Mouse (Mus musculus) mesoderm, embryonic 11.5 days (tissue): ENCODE data around the gene Ndufs2.
"Not testable (repeated sequence)": the region's sequence is repeated elsewhere in the genome, so short reads cannot be mapped to it uniquely, and the experiment has no call there.

ENCODE experiments used
- DNase-seq: peaks from one replicate; pipeline ENCODE4 v3.0.0-alpha.2; 2012; ENCODE audit warnings: low read depth, low spot score

Ndufs2 gene

GRCm38 (mm10) chr1:171256095-171256818 lies 5.1 kb upstream of the Ndufs2 start:
- DNase-seq = no peak

DNA sequence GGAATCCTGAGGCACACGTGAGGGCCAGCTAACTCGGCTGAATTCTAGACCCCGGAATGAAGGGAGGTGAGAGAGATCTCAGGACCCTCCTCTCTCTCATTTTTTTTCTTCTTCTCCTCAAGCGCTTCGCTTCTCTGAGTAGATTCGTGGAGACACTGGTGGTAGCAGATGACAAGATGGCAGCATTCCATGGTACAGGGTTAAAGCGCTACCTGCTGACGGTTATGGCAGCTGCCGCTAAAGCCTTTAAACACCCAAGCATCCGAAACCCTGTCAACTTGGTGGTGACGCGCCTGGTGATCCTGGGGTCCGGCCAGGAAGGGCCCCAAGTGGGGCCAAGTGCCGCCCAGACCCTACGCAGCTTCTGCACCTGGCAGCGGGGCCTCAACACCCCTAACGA lies 1.2 kb upstream of the Ndufs2 start:
- DNase-seq = no peak

DNA sequence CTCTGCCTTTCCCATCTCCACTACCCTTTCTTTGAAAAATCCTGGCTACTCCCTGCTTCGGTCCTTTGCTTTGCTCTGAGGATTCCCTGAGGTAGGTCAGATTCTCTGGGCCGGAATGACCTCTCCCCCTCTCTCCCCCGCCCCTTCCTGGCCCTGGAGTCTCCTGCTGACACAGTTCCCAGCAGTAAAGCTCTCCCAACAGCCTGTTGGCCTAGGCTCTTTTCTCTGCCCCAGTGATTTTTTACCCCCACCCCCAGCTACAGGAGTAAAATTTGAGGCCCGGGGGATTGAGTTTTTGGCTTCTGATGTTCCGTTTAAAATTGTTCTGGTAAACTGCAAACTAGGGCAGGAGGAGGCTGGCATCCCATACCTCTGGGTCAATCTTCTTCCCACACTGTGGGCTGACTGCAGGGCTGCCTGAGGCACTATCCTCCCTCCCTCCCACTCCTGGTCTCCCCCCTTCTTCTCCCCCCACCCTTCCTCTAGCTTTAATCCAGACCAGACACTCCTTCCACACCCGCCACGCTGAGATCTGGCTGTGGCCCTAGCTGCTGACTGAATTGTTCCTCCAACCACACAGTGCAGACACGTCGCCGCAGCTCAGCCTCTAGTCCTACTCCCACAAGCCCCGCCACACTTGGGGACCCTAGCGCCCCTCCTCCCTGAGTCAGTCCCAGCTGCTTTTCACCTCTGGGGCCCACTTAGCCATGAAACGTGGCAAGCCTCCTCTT lies 571 bp upstream of the Ndufs2 start:
- peak; percentile 34 for DNase-seq

DNA sequence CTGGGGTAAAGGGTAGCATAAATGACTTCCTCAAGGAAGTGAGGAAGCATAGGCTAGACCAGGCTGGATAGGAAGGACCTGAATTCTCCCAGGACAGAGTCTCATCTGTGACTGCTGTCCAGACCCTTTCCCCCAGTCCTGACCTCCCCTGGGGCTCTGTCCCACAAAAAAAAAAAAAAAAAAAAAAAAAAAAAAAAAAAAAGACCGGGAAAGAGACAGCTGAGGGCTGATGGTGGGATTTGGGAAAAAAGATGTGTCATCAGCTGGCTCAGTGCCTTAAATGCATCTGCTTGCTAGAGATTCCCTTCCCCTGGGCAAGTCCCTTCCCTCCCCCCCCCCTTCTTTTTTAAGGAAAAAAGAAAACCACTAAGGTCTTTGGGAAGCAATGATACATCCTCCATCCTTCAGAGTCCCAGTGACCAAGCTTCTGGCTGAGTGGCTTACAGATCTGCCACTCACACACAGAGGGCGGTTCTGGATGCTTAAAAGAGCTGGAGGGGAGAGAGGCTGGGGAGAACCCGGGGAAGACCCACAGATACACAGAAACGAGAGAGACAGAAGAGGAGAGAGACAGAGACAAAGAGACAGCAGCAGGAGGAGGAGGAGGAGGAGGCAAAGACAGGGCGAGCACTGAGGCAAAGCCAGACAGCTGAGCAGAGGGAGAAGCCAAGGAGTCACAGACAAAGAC lies 1.1 kb downstream of the Ndufs2 start, which contains the start of gene Adamts4:
Adamts4 (plus strand) TSS at position 509 of the 688 bp plus-strand sequence.
- peak; percentile 37 for DNase-seq

GRCm38 (mm10) chr1:171248386-171249226 lies 2.6 kb downstream of the Ndufs2 start:
- DNase-seq = no peak

- no peak for DNase-seq
These were observed 3.3 kb downstream of the Ndufs2 start for GRCm38 (mm10) chr1:171247916-171248315.

DNA sequence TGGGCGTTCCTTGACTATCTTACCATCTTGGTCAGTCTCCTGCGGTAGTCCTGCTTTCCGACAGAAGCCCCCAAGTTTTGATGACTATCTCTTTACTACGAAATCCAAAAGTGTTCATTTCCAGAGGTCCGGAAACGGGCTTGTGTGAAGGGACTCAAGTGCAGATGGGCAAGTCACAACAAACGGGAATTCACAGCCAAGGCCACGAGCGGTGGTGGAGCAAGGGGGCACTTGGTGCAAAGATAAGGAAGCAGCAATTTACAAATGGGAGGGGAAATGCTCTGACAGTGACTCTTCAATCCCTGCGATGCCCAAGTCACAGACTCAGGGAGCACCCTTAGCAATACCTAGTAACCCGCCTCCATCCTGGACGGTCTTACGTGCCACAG lies 3.7 kb downstream of the Ndufs2 start:
- DNase-seq = no peak

DNA sequence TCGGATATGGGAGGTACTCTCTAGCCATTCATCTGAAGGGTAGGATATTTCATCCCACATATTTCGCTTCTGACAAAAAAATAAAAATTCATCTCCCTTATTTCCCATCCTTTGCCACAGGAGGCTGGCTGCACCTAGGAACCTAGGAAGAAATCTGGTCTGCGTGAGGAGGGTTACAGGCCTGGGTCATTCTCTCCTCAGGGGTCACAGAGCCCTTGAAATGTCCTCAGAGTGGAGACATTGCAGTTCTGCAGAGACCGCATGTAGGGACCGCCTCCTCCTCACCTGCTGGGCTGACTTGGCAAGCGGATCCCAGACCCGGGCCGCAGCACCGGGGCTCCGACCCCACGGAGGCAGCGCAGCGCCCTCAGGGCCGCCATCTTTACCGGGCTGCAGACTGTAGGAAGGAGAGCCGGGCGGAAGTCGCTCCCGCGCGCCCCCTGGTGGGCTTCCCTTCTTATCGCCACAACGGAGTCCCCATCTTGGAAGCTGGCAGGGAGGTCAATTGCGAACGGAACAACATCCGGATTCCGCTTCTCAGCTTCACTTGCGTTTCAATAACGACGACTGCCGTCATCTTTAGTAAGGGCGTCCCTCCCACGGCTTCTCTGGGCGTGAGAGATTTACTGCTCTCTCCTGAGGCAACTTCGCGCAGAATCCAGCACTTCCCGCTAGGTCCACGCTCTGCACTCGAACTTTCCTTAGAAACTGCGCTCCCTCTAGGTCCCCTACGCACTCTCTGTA lies 4.3 kb downstream of the Ndufs2 start:
- peak; percentile 97 for DNase-seq

GRCm38 (mm10) chr1:171245353-171245752 lies 5.8 kb downstream of the Ndufs2 start:
- no peak for DNase-seq

GRCm38 (mm10) chr1:171241952-171242351 lies 9.2 kb downstream of the Ndufs2 start:
- not testable (repeated sequence) for DNase-seq

DNA sequence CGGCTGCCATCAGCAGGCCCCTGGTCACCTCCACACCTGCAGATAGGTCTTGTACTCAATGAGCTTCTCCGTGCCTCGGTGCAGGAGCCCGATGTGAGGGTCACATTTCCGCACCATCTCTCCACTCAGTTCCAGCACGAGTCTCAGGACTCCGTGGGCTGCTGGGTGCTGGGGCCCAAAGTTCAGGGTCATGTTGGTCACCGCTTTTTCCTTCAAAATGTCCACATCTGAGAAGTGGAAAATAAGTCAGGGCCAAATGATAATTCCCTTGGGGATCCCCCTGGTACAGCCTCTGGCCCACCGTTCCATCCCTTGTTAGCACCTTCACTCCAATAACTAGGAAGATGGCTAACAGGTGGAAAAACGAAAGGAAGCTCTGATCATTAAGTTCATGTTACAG lies 10.3 kb downstream of the Ndufs2 start:
- no peak for DNase-seq

- no peak for DNase-seq
These were observed 11.0 kb downstream of the Ndufs2 start for GRCm38 (mm10) chr1:171239992-171240744.

- DNase-seq = peak; percentile 56
These were observed 12.7 kb downstream of the Ndufs2 start for GRCm38 (mm10) chr1:171238463-171238862.

- DNase-seq = no peak
These were observed 13.8 kb downstream of the Ndufs2 start for GRCm38 (mm10) chr1:171237438-171237837.

DNA sequence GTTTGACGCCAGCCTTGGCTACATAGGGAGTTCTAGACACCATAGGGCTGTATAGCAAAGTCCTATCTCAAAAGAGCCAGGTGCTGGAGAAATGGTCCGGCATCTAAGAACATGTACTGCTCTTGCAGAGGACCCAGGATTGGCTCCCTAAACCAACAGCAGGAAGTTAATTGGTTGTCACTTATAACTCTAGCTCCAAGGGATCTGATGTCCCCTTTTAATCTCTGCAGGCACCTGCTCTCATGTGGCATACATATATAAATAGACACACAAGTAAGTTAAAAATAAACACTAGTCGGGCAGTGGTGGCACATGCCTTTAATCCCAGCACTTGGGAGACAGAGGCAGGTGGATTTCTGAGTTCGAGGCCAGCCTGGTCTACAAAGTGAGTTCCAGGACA lies 15.4 kb downstream of the Ndufs2 start:
- DNase-seq = no peak

- no peak for DNase-seq
These were observed 16.6 kb downstream of the Ndufs2 start for GRCm38 (mm10) chr1:171234538-171234937.

GRCm38 (mm10) chr1:171234126-171234525 lies 17.1 kb downstream of the Ndufs2 start, which contains the start of gene Fcer1g:
Gene Fcer1g (minus strand): TSS chr1:171234365.
- no peak for DNase-seq

DNA sequence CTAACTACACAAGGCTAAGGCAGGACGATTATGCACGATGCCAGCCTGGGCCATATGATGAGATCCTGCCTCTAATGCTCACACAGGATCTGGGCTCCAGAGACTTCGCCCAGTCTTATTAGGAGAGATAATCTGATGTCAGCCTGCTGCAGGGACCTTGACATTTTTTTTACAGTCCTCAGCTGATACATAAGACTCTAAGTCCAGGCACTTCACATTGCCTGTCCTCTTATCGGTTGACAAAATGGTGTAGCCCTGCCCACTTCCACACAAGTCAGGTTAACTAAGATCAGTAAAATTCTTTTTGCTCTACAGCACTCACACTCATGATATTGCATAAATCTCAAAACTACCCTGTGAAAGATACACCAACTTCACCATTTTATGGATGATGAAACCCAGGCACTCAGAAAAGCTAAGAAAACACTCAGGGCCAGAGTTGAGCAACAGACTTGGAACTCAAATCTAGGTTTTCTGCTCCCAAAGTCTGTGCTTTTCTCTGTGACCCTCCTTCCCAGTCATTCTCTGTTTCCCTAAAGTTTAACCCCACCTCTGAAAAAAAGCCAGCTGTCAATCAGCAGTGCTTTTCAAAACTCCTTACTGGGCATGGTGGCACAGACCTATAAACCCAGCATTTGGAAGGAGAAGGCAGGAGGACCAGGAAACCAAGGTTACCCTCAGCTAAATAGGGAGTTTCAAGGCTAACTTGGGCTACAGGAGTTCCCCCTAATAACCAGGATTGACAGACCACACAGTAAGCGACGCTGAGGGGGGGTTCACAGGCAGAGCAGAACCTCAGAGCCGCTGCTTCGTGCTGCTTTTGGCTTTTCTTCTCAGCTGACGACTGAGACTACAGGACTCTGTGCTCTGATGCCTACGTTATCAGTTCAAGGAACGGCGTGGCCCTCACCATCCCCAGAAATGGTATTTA lies 18.1 kb downstream of the Ndufs2 start:
- DNase-seq = no peak

DNA sequence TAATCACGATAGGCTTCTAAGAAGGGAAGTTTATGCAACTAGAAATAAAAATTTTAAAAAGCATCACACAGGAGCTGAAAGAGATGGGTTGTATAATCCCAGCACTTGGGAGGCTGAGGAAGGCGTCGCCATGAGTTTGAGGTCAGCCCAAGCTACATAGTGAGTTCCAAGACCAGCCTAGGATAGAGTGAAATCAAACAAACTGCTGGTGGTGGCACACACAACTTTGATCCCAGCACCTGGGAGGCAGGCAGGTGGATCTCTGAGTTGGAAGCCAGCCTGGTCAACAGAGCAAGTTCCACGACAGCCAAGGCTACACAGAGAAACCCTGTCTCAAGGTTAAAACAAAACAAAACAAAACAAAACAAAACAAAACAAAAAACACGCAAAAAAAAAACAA lies 18.8 kb downstream of the Ndufs2 start:
- DNase-seq = no peak
